Mouse (Mus musculus) cerebellum, adult (tissue): ENCODE measurements around the gene Siae.
A peak's percentile ranks its signal among the peaks of the same experiment; 100 is the strongest.

Experiments used
- ATAC-seq: cut with Nextera tagmentation; 2 replicates; pipeline ENCODE4 v1.9.2; 2017; ENCODE audit warnings: mild to moderate bottlenecking, moderate library complexity, mixed read lengths; ENCODE audit not compliant: insufficient number of reproducible peaks, low FRiP score, low TSS enrichment

Siae gene

DNA sequence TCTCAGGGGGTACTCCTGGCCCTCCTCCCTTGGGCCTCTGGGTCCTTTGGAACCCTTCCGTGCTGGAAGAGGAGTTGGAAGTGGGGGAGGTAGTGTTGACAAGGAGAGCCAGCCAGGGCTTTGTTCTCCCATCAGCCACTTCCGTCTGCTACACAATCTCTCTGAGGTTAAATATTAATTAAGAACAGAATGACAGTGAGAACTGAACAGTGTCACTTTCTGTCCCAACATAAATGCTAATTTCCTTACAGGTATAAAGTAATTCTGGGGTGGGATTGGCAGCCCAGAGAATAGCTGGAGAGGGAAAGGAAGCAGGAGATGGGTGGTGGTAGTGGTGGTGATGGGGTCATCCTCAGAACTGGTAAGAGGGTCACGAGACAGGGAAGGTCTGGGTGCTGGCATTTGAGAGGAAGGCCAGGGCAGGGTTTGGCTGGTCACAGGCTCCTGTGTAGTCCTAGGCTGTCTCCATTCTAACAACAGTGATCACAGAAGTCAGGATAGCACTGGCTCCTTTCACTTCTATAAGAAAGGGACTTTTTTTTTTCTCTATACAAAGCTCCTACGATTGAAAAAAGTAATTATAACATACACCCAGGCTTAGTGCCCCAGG lies 13.2 kb downstream of the Siae start:
- ATAC-seq, result no peak

DNA sequence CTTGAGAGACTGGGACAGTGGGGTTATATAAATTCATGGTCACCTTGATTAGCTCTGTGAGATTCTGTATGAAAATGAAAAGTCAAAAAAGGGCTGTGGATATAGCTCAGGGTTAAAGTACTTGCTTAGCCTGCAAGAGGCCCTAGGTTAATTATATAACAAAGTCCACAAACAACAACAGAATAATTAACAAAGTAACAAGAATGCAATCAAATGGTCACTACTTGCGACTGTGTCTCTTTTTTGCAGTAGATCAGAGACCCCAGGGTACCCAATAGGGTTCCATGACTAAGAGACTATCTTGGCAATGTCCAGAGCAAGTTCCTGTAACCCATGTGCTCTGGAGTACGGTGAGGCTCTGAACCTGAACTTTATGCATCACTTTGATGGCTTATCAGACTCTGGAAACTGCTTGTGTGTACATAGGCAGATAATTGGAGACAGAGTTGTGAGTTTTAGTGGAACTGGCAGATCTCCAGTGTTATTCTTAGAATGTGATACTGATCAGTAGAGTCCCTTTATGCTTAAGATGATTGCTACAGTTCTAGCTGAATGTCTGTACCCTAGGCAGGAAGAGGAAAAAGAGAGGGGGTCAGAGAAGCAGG lies 13.8 kb downstream of the Siae start:
- no peak for ATAC-seq

DNA sequence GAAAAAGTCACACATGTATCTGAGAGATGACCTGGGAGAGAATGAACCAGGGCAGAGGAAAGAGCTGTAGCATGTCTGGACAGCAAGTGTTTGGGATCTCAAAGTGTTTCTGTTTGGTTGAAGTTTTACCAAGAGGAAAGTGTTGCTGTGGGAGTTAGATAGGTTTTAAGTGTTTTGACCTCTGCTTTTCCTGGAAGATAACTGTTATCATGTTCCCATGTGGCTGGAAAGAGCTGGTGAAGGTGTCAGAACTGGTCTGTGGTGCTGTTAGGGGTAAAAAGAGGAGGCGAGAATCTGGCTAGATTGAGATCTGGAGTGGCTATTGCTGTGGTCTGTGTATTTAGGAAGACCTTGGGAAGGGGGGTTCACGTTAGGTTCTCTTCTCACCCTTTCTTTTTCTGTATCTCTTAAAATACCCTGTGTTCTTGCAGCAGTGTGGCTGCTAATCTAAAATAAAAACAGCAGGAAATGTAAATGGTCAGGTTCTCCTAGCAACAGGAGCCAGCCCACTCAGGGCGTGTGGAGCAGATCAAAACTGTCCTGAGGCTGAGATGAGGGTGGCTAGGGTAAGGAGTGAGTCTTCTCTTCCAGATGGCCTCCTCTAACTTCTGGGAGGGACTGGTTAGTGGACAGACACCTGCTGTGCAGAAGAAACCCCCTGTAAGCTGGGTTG lies 16.8 kb downstream of the Siae start:
- ATAC-seq, result no peak

DNA sequence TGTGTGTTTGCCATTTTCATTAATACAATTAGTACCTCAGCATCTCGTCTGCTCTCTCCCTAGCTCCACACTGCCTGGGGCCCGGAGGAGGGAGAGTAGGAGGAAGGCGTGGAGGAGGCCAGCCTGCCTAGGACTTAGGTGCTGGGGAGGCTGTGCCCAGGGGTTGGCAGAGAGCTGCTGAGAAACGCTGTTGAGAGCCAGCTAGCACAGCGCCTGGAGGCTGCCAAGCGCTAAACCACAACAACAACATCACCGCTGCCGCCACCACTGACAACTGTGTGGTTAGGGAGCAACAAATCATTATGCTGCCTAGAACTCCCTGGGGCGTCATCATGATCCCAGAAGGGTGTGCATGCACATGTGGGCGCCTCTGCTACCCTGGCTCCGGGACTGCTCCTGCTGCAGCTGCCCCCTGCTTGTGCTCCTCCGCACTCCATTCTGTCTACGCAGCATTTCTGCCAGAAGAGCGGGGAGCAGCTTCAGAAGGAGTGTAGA lies 21.0 kb downstream of the Siae start:
- no peak for ATAC-seq

DNA sequence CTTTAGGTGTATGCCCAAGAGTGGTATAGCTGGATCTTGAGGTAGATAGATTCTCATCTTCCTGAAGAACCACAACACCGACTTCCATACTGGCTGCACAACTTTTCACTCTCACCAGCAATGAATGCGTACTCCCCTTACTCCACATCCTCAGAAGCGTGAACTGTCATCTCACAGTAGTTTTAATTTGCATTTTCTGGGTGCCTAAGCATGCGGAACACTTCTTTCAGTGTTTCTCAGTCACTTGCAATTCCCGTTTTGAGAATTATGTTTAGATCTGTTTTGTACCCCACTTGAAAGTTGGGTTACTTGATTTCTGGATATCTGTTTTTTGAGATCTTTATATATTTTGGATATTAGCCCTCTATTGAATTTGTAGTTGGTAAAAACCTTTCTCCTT lies 28.1 kb downstream of the Siae start:
- ATAC-seq, result no peak

DNA sequence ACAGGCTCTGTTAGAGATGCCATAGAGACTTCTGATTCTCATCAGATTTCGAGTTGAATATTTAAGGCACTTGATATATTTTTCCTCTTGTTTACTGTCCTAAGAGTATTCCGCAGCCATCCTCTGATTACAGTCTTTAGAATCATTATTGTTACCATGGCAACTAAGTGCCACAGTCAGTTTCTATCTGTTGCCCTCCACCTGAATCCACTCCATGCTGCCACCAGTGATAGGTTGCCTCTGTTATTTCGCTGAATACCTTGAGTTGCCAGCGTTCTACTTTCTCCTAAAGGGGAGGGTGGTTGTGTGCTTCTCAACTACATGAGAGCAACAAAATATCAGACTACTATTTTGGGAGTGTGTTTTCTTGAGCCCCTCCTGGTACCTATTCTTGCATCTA lies 31.2 kb downstream of the Siae start:
- ATAC-seq, result no peak

DNA sequence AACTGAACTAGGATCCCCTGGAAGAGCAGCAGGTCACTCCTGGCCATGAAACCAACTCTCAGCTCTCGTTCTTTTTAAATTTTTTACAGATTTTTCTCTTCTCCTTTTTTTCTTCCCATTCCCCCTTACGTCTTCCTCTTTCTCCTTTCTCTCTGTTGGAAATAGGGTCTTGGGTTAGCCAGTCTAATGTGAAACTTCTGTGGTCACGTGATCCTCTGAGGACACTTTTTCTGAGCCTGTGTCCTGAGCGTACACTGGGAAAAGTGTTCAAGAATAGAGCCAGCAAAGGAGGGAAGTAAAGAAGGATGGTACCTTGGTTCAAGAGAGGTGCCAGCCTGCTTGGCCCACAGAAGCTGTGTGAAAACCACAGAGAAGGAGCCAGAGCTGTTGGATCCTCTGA lies 34.9 kb downstream of the Siae start:
- no peak for ATAC-seq

DNA sequence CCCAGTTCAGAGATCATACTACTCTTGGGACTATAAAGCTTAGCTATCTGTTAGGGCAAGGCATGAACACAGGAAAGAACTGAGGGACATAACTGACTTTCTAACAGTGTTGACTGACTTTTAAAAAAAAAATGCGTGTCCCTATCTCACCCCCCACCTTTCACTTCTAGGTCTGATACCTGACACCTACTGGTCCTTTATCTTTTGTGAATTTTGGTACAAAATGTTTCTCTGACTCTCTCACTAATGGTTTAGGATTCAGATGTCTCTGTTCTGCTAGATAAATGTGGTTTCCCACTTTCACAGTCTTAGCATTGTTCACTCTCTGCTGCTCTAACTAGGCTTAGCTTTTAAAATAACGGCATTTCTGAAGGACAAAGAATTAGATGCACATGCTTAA lies 36.5 kb downstream of the Siae start:
- ATAC-seq, result no peak

DNA sequence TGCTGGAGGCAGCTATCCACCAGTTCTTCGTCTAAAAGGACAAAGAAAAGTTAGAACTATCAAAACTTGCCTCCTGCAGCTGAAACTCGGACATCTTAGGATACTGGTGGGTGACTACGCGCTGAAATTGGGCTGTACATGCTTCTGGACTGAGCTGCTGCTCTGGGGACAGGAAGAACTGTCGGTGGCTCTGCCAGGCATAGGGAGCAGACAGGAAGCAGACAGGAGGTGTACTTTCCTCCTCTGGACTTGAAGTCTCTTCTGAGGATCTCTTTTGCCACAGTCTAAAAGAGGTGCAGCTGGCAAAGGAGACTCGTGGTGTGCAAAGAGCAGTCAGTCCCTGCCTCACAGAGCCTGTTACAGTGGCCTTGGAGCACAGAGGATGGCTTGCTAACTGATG lies 37.1 kb downstream of the Siae start:
- ATAC-seq, result no peak

DNA sequence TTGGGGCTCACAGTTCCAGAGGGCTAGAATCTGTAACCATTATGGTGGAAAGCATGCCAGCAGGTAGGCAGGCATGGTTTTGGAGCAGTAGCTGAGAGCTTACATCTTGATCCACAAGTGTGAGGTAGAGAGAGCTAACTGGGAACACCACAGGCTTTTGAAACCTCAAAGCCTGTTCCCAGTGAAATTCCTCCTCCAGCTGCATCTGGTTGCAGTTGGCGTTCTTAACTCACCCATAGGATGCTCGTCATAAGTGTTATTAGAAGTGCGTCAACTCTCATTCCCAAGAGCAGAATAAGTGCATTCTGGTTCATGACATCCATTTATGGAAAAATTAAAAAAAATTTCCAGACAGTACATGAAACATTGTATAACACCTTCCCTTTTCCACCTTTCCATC lies 38.2 kb downstream of the Siae start:
- ATAC-seq, result no peak

DNA sequence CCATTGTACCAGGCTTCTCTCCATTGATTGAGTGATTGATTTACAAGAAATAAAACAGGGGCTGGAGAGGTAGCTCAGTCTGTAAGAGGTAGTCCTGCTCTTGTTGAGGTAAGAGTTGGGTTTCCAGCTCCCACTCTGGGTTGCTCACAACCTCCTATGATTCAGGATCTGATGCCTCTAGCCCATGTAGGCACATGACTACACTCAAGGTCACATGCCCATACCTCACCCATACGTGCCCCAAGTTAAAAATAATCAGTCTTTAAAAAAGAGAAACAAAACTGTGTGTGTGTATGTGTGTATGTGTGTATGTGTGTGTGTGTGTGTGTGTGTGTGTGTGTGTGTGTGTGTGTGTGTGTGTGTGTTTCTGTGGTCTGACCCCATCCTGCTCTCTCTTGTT lies 40.1 kb downstream of the Siae start:
- ATAC-seq, result no peak

DNA sequence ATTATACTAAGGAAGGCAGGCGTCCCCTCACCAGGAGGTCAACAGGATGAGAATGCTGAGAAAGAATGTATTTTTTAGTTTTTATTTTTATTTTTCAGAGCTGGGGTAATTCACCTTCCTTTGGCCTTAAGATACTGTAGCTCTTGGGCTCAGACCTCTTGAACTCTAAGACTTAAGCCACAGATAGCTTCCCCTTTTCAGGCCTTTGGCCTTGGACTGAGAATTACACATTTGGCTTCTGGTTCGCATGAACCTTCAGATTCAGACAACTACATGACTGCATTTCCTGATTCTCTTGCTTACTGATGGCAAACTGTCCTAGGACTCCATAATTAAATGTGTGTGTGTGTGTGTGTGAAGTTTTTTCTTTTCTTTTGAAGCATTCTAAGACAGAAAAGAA lies 43.1 kb downstream of the Siae start:
- no peak for ATAC-seq

DNA sequence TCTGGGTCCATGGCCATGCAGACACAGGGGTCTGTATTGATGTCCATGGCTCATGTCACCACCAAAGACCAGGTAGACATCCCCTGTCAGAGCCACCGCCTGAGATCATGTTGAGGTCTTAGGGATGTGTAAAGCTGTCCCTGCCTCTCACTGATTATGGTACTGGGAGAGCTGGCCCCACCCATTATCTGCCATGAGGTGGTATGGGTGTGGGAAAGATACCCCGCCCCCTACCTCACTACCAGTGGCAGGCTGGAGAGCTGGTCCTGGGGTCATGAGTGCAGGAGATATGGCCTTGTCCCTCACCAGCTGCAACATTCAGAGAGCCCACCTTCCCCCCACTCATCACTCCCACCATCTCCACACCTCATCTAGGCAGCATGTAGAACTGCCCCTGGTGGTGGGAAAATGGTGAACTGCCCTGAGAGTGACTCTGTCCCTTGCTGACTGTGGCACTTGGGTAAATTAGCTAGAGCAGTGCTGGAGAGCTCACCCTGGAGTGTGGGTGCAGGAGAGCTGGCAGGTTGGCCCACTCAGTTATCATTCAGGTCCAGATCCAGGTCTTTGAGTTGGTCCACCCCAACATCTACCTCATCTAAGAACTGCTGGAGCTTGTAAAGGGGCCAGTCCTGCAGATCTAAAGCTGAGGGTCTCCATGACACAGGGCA lies 45.2 kb downstream of the Siae start:
- ATAC-seq, result no peak

DNA sequence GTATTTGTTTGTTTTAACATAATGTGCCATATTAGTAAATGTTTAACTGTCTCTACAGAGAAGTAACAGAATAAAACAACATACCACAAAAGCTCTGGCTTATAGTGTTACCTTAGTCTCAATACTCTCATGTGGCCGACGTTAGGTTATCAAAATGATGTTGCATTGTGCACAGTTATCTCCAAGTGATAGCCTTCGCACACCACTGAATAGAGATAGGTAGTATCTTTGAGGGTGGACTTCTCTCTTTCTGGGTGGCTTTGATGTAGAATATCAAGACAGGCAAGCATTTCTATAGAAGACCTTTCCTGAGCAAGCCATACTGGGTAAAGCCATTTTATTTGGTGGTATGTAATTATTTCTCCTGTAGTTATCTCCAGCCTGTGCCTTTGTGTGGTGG lies 49.6 kb downstream of the Siae start:
- ATAC-seq, result no peak

DNA sequence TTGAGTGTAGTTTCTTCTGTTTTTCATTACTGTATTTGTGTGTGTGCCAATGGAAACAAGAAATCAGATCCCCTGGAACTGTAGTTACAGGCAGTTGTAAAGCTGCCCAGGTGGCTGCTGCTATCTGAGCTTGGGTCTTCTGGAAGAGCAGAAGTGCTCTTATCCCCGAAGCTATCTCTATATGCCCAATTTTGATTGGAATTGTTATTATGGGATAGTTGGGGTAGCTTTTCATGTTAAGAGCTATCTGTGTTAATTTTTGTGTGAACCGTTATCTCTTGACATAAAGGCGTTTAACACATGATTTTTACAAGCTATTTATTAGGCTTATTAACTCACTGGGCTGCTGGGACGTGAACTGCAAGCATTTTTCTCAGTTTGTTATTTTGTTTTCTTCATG lies 54.1 kb downstream of the Siae start:
- no peak for ATAC-seq

DNA sequence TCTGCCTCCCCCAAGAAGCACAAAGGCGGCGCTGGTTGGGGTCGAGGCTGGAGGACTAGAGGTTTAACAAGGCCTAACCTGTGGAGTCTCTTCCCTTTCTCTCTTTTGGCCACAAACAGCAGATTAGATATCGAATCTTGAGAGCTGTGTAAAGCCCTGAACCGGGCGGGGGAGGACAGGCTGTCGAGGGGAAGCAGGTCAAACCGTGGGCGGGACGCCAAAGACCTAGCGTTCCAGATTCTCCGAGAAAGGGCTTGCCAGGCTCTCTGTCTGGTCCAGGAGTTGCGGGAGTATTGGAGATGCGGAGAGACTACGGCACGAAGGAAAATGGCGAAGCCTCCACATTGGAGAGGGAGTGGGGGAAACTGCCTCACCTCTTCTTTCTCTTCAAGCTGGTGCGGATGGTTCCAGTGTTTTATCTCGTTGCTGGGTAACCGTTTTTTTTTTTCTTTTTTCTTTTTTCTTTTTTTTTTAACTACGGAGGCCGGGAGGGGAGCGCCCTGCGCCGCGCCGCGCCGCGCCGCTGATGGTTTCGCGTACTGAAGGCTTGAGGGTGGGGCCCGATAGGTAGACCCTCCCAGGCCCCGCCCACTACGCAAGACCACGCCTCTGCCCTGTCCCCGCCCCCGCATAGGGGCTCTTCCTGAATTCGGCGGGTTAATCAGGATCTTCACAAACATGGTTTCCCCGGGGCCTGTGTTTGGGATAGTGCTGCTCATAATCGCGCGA lies 57.8 kb downstream of the Siae start, which contains the start of gene Spa17:
Gene Spa17, minus strand, starts transcription at position 541 of the 729 bp plus-strand sequence.
- peak; percentile 84 for ATAC-seq

DNA sequence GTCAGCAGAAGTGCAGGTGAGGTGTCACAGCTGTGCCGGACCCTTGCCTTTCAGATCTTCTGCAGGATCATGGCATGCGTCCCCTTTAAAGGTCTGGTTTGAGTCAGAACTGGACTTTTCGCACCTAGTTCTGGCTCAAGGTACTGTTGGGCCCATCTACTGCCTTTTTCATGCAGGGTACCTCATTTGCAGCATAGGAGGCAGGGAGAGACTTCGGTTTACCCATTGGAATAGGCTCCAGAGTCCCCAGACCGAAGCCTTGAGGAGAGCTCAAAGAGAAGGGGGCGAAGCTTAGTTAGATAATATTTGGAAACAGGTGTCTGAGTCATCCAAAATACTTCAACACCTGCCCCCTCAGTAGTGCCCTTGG lies 58.4 kb downstream of the Siae start:
- ATAC-seq, result no peak; the same call in none of the 2 replicates

DNA sequence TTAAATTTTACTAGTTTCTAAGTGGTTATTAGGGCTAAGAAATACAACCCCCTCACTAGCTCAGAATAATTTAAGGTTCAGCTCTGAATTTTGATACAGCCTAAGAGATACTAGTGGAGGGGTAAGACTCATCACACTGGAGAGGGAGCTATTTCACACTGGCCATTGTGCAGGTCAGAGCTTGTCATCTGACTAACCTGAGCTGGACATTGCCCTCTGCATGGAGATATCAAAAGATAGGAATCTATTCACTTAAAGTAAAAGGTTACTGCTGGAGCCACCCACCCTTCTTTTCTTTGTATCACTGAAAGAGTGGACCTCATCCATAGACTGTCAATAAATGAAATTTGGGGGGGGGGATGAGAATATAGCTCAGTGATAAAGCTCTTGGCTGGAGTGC lies 58.8 kb downstream of the Siae start:
- 0 out of 2 replicates have a peak, but pooled peaks have one; percentile 1 for ATAC-seq

DNA sequence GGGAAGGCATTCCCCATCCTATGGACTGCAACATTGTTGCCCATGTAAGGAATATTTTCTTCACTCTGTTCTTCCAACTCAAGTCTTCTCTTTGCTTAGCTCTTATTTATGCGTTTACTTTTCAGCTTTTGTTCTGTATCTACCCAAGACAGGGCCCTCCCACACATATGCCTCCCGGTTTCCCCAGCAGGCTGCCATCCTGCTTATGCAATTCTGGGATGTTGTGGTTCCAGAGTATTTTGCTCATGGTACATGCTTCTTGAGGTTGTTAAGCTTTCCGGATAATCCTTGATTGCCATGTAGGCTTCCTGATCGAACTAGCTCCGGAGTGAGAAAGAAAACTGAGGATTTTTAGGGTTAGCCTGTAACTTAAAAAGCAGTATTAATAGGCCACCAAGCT lies 59.7 kb downstream of the Siae start:
- ATAC-seq, result no peak

DNA sequence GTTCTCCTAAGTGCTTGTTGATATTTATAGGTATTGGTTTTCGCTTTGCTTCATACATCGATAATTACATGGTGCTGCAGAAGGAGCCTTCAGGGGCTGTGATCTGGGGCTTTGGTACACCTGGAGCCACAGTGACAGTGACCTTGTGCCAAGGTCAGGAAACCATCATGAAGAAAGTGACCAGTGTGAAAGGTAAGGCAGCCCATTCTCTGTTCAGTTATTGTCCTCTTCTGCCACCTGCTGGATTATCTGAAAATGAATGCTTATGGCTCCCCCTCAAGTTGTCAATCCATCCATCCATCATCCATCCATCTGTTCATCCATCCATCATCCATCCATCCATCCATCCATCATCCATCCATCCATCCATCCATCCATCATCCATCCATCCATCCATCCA lies 61.3 kb downstream of the Siae start:
- no peak for ATAC-seq

DNA sequence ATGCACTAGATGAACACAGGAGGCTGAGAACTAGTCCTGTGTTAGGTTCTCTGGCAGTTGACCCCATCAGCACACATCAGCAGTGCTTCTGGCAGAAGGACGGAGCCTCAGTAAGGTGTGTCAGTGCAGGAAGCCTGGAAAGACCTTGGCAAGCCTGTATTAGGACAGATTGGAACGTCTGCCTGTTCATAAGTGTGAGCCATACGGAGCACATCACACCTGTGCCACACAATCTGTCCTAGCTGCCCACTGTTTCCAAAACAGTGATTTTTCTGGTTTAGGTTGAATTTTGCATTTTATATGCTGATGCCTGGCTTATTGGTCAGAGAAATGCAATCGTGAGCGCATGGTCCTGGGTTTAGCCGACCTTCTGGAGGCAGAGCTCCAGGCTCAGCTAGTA lies 65.8 kb downstream of the Siae start:
- peak; percentile 71 for ATAC-seq
